Mouse (Mus musculus) layer of hippocampus, postnatal 36 days (tissue): ENCODE measurements at regions not wholly inside any gene's neighbourhood (a gene's known extent, or its start where the extent isn't known, plus 50 kb on each side); places are given as distances from the start of the nearest gene placed in this dataset.

Experiments
- DNase-seq, 2 experiments: peaks; one replicate each; pipeline ENCODE4 v3.0.0; 2022

- DNase-seq, result peak; percentile 93 to 94
Observed at GRCm38 (mm10) chr17:47139730-47140231, 129.4 kb upstream of the Ubr2 start.

DNA sequence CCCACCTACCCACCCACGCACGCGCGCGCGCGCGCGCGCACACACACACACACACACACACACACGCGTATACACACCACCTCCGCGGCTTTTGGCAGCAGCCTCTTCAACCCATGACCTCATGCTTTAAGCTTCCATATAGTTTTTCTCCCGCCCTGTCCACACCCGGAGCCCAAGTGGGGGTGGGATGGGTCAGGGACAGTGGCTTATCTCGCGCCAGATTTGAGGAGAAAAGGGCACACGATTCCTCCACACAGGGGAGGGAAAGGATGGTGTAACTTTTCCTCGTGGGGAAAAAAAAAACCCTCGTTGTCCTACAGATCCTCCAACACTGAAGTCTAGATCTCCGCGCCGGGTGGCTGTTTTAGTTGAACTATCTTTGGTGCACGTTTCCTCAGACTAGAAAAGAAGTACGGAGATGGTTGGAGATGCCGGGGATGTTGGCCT is 128.8 kb upstream of the Ubr2 start:
- no peak for DNase-seq

DNA sequence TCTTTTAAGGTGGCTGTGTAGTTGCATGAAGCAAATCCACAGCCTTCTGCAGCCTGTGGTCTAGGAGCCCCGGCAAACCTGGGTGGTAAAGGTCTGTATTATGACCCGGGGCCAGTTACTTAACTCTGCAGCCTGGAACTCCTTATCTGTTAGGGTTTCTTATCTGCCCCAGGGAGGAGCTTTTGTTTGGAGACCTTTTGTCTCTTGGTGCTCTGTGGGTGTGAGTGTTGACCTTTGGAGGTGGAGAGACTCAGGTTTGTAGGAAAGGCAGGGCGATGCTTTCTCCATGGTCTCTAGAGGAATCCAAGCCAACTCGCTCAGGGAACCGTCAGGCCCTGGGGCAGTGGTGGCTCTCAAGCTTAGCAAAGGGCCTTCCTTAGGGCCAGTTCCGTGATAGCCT is 127.8 kb upstream of the Ubr2 start:
- DNase-seq, result no peak

- no peak for DNase-seq
Observed at GRCm38 (mm10) chr17:47135391-47135790, 125.0 kb upstream of the Ubr2 start.

- DNase-seq, result no peak
Observed at GRCm38 (mm10) chr17:47133785-47134184, 123.4 kb upstream of the Ubr2 start.

DNA sequence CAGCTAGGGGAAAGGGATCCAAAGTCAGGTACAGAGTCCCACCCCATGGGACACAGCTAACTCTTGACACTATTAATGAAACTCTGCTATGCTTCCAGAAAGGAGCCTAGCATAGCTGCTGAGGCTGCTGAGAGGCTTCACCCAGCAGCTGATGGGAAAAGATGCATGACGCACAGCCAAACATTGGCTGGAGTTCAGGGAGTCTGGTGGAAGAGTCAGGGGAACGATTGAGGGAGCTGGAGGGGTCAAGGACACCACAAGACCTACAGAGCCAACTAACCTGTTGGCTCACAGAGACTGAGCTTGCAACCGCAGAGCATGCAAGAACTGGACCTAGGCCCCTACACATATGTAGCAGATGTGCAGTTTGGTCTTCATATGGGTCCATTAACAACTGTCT is 117.2 kb upstream of the Ubr2 start:
- no peak for DNase-seq

- no peak for DNase-seq
Observed at GRCm38 (mm10) chr17:47123576-47123975, 113.2 kb upstream of the Ubr2 start.

- no peak for DNase-seq
Observed at GRCm38 (mm10) chr17:47122221-47122620, 111.9 kb upstream of the Ubr2 start.

DNA sequence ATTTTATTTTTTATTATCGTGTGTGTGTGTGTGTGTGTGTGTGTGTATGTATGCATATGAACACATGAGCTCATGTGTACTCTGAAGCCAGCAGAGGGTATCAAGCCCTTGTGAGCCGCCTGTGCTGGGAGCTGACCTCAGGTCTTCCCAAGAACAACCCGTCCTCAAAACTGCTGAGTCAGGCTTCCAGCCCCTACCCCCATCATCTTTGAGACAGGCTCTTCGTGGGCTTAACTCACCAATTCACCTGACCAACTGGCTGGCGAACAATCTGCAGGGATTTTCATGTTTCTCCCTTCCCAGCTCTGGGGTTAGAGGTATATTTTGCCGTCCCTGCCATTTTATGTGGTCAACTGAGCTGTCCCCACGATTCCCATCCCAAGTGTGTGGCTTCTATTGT is 107.7 kb upstream of the Ubr2 start:
- DNase-seq, result no peak

DNA sequence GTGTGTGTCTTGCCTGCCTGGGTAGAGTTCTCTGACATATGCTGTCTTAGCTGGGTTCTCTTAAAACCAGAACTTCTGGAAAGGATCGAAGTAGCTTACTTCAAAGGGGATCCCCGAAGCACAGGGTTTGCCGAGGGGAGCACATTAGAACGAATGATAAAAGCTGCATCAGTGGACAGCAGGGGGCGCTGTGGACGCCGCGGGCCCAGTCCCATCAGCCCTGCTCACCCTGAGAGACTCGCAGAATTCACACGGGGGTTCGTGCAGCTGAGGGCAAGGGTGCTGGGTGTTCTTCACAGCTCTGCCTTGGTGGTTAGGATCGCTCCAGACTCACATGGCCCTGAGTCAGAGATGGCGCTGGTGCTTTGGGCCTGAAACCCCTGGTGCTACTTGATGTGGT is 105.4 kb upstream of the Ubr2 start:
- DNase-seq, result no peak

GRCm38 (mm10) chr17:47115141-47115540 is 104.8 kb upstream of the Ubr2 start:
- DNase-seq, result no peak

GRCm38 (mm10) chr17:47114736-47115135 is 104.4 kb upstream of the Ubr2 start:
- no peak for DNase-seq

DNA sequence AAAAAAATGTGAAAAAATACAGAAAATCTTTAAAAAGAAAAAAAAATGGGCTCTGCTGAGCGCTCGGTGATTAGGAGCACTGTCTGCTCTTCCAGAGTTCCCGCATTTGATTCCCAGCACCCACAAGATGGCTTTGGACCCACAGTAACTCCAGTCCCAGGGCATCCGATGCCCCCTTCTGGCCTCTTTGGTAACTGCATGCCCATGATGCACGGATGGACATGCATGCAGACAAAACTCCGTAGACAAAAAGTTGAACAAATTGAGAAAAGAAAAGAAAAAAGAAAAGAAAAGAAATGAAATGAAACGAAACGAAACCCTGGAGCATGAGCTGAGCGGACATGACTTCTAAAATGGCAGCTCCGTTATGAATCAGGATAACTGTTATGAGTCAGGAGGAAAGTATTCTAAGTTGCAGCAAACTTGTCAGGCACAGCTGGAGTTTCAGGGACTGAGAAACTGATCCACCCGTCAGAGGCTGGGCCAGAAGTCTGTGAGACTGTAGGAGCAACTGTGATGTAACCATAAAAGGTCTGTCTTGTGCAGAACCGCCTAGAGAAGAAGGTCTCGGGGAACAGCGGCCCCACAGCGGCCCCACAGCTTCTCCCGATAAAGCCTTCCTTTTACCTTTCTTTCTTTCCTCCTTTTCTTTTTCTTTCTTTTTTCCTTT is 102.3 kb upstream of the Ubr2 start:
- DNase-seq, result no peak

DNA sequence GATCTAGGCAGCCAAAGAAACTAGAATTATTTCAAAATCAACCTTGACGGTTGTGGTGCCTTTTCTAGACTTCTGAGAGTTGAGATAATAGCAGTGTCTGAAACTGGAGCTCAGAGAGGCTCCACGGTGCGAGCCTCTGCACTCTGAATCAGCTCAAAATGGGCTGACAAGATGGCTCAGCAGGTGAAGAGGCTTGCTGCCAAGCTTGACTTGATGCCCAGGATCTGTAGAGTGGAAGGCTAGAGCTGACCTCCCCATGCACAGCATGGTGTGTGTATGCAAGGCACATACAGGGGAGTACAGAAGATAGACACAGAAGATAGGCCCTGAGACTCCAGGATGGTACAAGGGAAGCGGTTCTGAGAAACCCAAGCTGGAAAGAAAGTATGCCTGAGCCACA is 100.5 kb upstream of the Ubr2 start:
- no peak for DNase-seq

DNA sequence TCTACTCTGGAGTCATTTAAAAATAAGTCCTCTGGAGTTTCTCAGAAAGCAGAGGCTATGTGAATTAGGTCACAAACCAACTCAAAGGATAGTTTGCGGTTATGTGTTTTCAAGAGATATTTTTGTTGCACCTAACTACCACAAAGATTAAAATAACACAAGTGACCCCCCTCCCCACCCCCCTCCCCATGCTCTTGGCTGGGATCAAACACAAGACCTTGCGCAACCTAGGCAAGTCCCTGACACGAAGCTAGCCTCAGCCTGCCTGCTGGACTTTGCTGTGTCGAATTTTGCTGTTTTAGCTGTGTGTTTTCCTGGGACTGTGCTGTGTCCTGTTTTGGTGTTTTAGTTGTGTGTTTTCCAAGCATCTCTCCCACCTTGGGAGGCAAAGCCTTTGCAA is 94.0 kb upstream of the Ubr2 start:
- DNase-seq, result no peak

GRCm38 (mm10) chr17:47095191-47095590 is 84.8 kb upstream of the Ubr2 start:
- no peak for DNase-seq

GRCm38 (mm10) chr17:47092076-47092475 is 81.7 kb upstream of the Ubr2 start:
- no peak for DNase-seq

DNA sequence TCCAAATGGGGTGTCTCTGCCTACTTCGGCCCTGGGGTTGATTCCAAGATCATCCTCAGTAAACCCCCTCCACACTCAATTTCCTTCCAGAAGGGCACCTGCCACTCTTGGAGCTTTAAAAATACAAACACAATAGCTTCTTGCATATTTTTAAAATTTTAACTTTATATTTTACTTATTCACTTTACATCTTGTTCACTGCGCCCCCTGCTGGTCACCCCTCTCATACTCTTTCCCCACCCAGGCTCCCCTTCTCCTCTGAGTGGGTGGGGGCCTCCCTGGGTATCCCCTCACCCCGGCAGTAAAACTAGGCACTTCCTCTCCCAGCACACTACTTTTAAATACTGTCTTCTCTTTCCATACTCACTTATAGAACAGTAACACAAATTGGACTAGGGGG is 79.4 kb upstream of the Ubr2 start:
- DNase-seq, result no peak

GRCm38 (mm10) chr17:47069206-47069605 is 58.9 kb upstream of the Ubr2 start:
- DNase-seq, result no peak

GRCm38 (mm10) chr17:47065307-47065901 is 55.0 kb upstream of the Ubr2 start:
- DNase-seq, result no peak

- DNase-seq, result no peak
Observed at GRCm38 (mm10) chr17:47064592-47065306, 54.4 kb upstream of the Ubr2 start.

- DNase-seq, result no peak
Observed at GRCm38 (mm10) chr17:47064006-47064405, 53.6 kb upstream of the Ubr2 start.

GRCm38 (mm10) chr17:47061031-47061620 is 50.8 kb upstream of the Ubr2 start:
- no peak for DNase-seq
